Mouse (Mus musculus) CH12F3 (cell line): Measurements from ENCODE around the gene Ubald2.
"Not testable (repeated sequence)": the region's sequence is repeated elsewhere in the genome, so short reads cannot be mapped to it uniquely, and the experiment has no call there.

Experiments used
- in situ Hi-C: fragments of 300-500 bp; cut with MboI; formaldehyde crosslinking; loops from 2 replicates; pipeline ENCODE4 v1.14.3; 2020; ENCODE audit warnings: low sequenced_read_pairs

Ubald2 gene

GRCm38 (mm10) chr11:116413631-116414022 lies 20.3 kb upstream of the Ubald2 start:
- in situ Hi-C loops = no loop called here

- in situ Hi-C loops = no loop called here
These were observed 17.5 kb upstream of the Ubald2 start for GRCm38 (mm10) chr11:116416196-116416943.

GRCm38 (mm10) chr11:116417054-116417453 lies 16.8 kb upstream of the Ubald2 start:
- in situ Hi-C loops = no loop called here

GRCm38 (mm10) chr11:116418194-116418840 lies 15.6 kb upstream of the Ubald2 start:
- in situ Hi-C loops = no loop called here

GRCm38 (mm10) chr11:116418841-116419462 lies 14.9 kb upstream of the Ubald2 start:
- in situ Hi-C loops = no loop called here

- in situ Hi-C loops = no loop called here
These were observed 12.8 kb upstream of the Ubald2 start for GRCm38 (mm10) chr11:116421102-116421501.

- in situ Hi-C loops = no loop called here
These were observed 11.3 kb upstream of the Ubald2 start for GRCm38 (mm10) chr11:116422562-116422961.

GRCm38 (mm10) chr11:116423214-116423613 lies 10.7 kb upstream of the Ubald2 start:
- in situ Hi-C loops = no loop called here

GRCm38 (mm10) chr11:116423782-116424620 lies 9.9 kb upstream of the Ubald2 start:
- in situ Hi-C loops = no loop called here

- in situ Hi-C loops = no loop called here
These were observed 9.1 kb upstream of the Ubald2 start for GRCm38 (mm10) chr11:116424621-116425407.

- in situ Hi-C loops = not testable (repeated sequence)
These were observed 7.6 kb upstream of the Ubald2 start for GRCm38 (mm10) chr11:116426328-116426727.

GRCm38 (mm10) chr11:116426852-116427575 lies 6.9 kb upstream of the Ubald2 start:
- in situ Hi-C loops = no loop called here

GRCm38 (mm10) chr11:116428872-116429859 lies 4.7 kb upstream of the Ubald2 start:
- in situ Hi-C loops = no loop called here

- in situ Hi-C loops = no loop called here
These were observed 3.9 kb upstream of the Ubald2 start for GRCm38 (mm10) chr11:116429862-116430613.

- in situ Hi-C loops = no loop called here
These were observed 3.0 kb upstream of the Ubald2 start for GRCm38 (mm10) chr11:116430723-116431427.

GRCm38 (mm10) chr11:116431428-116432077 lies 2.3 kb upstream of the Ubald2 start:
- in situ Hi-C loops = no loop called here

GRCm38 (mm10) chr11:116432127-116432526 lies 1.8 kb upstream of the Ubald2 start:
- in situ Hi-C loops = no loop called here
